Mouse (Mus musculus) CH12.LX (cell line): ENCODE measurements around the gene Tdrd9. TPM values are rescaled to one million over a fixed set of nuclear protein-coding genes. Genes with fewer than 3 reads are reported as not detected.

Source experiments
- DNase-seq: peaks from one replicate; pipeline ENCODE4 v3.0.0-alpha.2; 2013; ENCODE audit errors: extremely low read depth
- H3K27ac ChIP-seq: 2 replicates; pipeline ENCODE4 v1.5.1; 2012; ENCODE audit warnings: low read depth, mild to moderate bottlenecking, control low read depth, moderate library complexity; ENCODE audit not compliant: insufficient read depth
- H3K27me3 ChIP-seq: replicated peaks from 2 replicates; pipeline ENCODE3; 2012; ENCODE audit warnings: inconsistent platforms
- H3K36me3 ChIP-seq, 2 experiments: replicated peaks in 1 of 2; 2 replicates each; pipeline versions ENCODE3 to v1.6.1; 2012; ENCODE audit warnings: inconsistent platforms in 1 of 2, low read length in 1 of 2, mild to moderate bottlenecking in 1 of 2, mixed read lengths in 1 of 2, moderate library complexity in 1 of 2; ENCODE audit not compliant: control insufficient read depth in 1 of 2, insufficient read depth in 1 of 2
- H3K4me1 ChIP-seq, 2 experiments: 2 replicates each; pipeline ENCODE4 v1.6.1; 2012; ENCODE audit warnings: inconsistent platforms in 1 of 2, moderate library complexity in 1 of 2; ENCODE audit not compliant: insufficient read depth in 2 of 2, control insufficient read depth in 1 of 2
- H3K4me2 ChIP-seq: 2 replicates; pipeline ENCODE4 v1.6.1; 2012; ENCODE audit warnings: low read depth, mild to moderate bottlenecking, control low read depth; ENCODE audit not compliant: poor library complexity, insufficient read depth, severe bottlenecking
- H3K4me3 ChIP-seq, 3 experiments: fragments of 150-350 bp in 1 of 3; sonication (generic) in 1 of 3; replicated peaks in 1 of 3; 2 replicates each; pipeline versions ENCODE3 to v1.5.1; 2011 to 2012; ENCODE audit warnings: low read depth in 2 of 3, low read length in 2 of 3, mild to moderate bottlenecking in 2 of 3, moderate library complexity in 2 of 3, control low read depth in 1 of 3, improper control_type of control experiment in 1 of 3, inconsistent platforms in 1 of 3, mixed read lengths in 1 of 3; ENCODE audit not compliant: poor library complexity in 1 of 3
- H3K79me2 ChIP-seq: replicated peaks from 2 replicates; pipeline ENCODE4 v1.6.1; 2012; ENCODE audit warnings: mild to moderate bottlenecking, moderate library complexity; ENCODE audit not compliant: control insufficient read depth, poor library complexity, insufficient read depth, severe bottlenecking; ENCODE audit errors: extremely low read depth
- H3K9ac ChIP-seq: 2 replicates; pipeline ENCODE4 v1.6.1; 2012; ENCODE audit warnings: low read depth, mild to moderate bottlenecking, control low read depth, moderate library complexity; ENCODE audit not compliant: insufficient read depth
- H3K9me3 ChIP-seq: replicated peaks from 2 replicates; pipeline ENCODE3; 2012; ENCODE audit warnings: low read length, inconsistent platforms, mixed read lengths
- CHD2 ChIP-seq: IDR thresholded peaks from 2 replicates; pipeline ENCODE4 v1.6.1; 2011; ENCODE audit warnings: low read length, improper control_type of control experiment
- E2F4 ChIP-seq: IDR thresholded peaks from 2 replicates; pipeline ENCODE4 v1.6.1; 2011; ENCODE audit warnings: low read depth, low read length, improper control_type of control experiment; ENCODE audit not compliant: insufficient replicate concordance
- ELF1 ChIP-seq: IDR thresholded peaks from 2 replicates; pipeline ENCODE4 v1.6.1; 2014; ENCODE audit warnings: low read depth, mild to moderate bottlenecking, inconsistent platforms, low read length, improper control_type of control experiment
- EP300 ChIP-seq: IDR thresholded peaks from 2 replicates; pipeline ENCODE4 v1.6.1; 2011; ENCODE audit warnings: low read length, improper control_type of control experiment
- GABPA ChIP-seq: IDR thresholded peaks from 2 replicates; pipeline ENCODE4 v1.6.1; 2012; ENCODE audit warnings: low read depth, low read length, improper control_type of control experiment, inconsistent platforms; ENCODE audit not compliant: insufficient replicate concordance
- HCFC1 ChIP-seq: IDR thresholded peaks from 2 replicates; pipeline ENCODE4 v1.6.1; 2012; ENCODE audit warnings: low read depth, mild to moderate bottlenecking, inconsistent platforms, low read length, improper control_type of control experiment
- IRF4 ChIP-seq: IDR thresholded peaks from 2 replicates; pipeline ENCODE4 v1.6.1; 2014; ENCODE audit warnings: low read depth, mild to moderate bottlenecking, inconsistent platforms, low read length, improper control_type of control experiment
- MAX ChIP-seq: IDR thresholded peaks from 2 replicates; pipeline ENCODE4 v1.6.1; 2011; ENCODE audit warnings: low read length, improper control_type of control experiment
- MYC ChIP-seq: IDR thresholded peaks from 2 replicates; pipeline ENCODE4 v1.6.1; 2011; ENCODE audit warnings: low read depth, mild to moderate bottlenecking, improper control_type of control experiment, low read length
- NELFE ChIP-seq: IDR thresholded peaks from 2 replicates; pipeline ENCODE4 v1.6.1; 2011; ENCODE audit warnings: low read depth, low read length, improper control_type of control experiment
- NRF1 ChIP-seq: IDR thresholded peaks from 2 replicates; pipeline ENCODE4 v1.6.1; 2014; ENCODE audit warnings: low read depth, mild to moderate bottlenecking, inconsistent platforms, low read length, improper control_type of control experiment, moderate library complexity
- POLR2A ChIP-seq: IDR thresholded peaks from 2 replicates; pipeline ENCODE4 v1.6.1; 2011; ENCODE audit warnings: low read depth, mild to moderate bottlenecking, improper control_type of control experiment, low read length
- POLR2AphosphoS2 ChIP-seq: IDR thresholded peaks from 2 replicates; pipeline ENCODE4 v1.6.1; 2011; ENCODE audit warnings: low read depth, low read length, improper control_type of control experiment
- RCOR1 ChIP-seq: conservative IDR thresholded peaks from 2 replicates; pipeline ENCODE4 v1.6.1; 2012; ENCODE audit warnings: low read depth, mild to moderate bottlenecking, inconsistent platforms, low read length, improper control_type of control experiment
- SMC3 ChIP-seq: IDR thresholded peaks from 2 replicates; pipeline ENCODE4 v1.6.1; 2011; ENCODE audit warnings: low read depth, low read length, improper control_type of control experiment
- UBTF ChIP-seq: IDR thresholded peaks from 2 replicates; pipeline ENCODE4 v1.6.1; 2012; ENCODE audit warnings: low read depth, mild to moderate bottlenecking, inconsistent platforms, low read length, improper control_type of control experiment, moderate library complexity
- USF2 ChIP-seq: conservative IDR thresholded peaks from 2 replicates; pipeline ENCODE4 v1.6.1; 2011; ENCODE audit warnings: low read depth, low read length, improper control_type of control experiment
- ZMIZ1 ChIP-seq: IDR thresholded peaks from 2 replicates; pipeline ENCODE4 v1.6.1; 2012; ENCODE audit warnings: low read depth, mild to moderate bottlenecking, inconsistent platforms, low read length, improper control_type of control experiment
- dilution Hi-C: fragments of 300-500 bp; cut with MboI; formaldehyde crosslinking; loops from 2 replicates; pipeline ENCODE4 v1.14.3; 2020; ENCODE audit warnings: low sequenced_read_pairs; ENCODE audit not compliant: extremely low pct_unique_long_range_greater_than_20kb, extremely low pct_ligation_motif_present
- in situ Hi-C: fragments of 300-500 bp; cut with MboI; formaldehyde crosslinking; loops from 3 replicates; pipeline ENCODE4 v1.14.3; 2019; ENCODE audit warnings: low sequenced_read_pairs, low pct_ligation_motif_present, low pct_unique_long_range_greater_than_20kb, mixed read lengths
- polyA plus RNA-seq: library from polyadenylated mRNA; unstranded; fragments of >175 nt; gene quantifications from 2 replicates; pipeline ENCODE4 v1.2.1, GENCODE M21; 2012; ENCODE audit warnings: low read depth; ENCODE audit not compliant: insufficient read length
- total RNA-seq, 2 experiments: library from RNA; depleted of rRNA; stranded (reverse); fragments of 300-350 nt in 1 of 2; fragments of >200 nt in 1 of 2; gene quantifications; 2 replicates each; pipeline ENCODE4 v1.2.3; 2012 to 2014

Tdrd9 gene
- total and polyA plus RNA-seq, 3 experiments = not detected

DNA sequence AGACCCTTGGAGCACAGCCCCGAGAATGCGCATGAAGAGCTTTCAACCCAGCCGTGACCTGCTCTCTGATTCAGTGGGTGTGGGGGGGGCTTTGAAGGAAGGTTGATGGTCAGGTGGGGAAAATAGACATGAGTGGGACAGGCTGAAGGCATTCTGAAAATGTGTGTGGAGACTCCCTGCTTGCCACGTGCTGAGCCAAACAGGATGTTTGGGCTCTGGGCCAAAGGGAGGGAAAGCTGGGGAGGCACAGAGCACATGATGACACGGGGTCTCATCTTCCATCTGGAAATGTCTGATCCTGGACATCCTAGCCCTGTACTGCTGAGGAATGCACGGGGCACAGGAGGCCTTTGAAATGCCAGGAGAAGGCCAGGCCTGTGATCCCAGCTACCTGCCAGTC lies 115.4 kb downstream of the Tdrd9 start:
- Histone ChIP-seq H3K9me3 (peaks cover 8% of the 10 kb centered on the region), H3K4me2 (no peak overlapping the region), H3K4me3 (no peak overlapping the region), H3K4me1 (no peaks in the 10 kb centered on the region), H3K9ac (no peak overlapping the region), H3K36me3 (no peaks in the 10 kb centered on the region), H3K27ac (no peak overlapping the region), H3K27me3 (peaks cover 83% of the 10 kb centered on the region), H3K79me2 (no peaks in the 10 kb centered on the region)
- dilution Hi-C loops = no loop called here
- TF ChIP-seq ELF1 = no peak
- no peak for TF ChIP-seq GABPA
- TF ChIP-seq SMC3 = no peak
- TF ChIP-seq UBTF = no peak
- no peak for TF ChIP-seq ZMIZ1
- TF ChIP-seq E2F4 = no peak
- no peak for DNase-seq
- in situ Hi-C loops = no loop called here

DNA sequence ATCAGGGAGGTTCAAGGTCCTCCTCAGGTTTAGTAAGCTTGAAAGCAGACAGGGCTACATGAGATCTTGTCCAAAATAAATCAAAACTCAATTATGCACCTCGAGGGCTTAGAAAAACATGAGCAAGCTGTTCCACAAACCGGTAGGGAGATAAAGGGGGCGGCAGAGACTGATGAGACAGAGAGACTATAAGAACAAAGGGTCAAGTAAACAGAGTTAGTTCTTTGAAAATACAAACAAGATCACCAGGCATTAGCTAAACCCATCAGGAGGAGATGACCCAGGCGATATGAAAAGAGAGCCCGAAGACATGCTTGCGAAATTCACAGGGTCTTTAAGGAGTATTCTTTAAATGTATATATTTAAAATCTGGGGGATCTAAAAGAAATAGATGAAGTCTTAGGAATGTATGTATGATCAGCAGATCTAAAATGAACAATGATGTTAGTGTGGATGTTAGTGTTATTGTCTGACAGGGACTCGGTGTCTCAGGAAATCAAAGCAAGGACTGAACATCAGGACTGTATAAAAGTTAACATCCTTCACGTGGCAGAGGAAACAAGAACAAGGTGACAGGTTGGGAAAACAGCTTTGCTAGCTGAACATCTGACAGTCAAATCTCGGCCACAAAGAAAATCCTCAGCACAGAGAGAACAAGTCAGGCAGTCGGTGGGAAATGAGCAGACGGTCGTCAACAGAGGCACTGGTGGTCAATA lies 117.4 kb downstream of the Tdrd9 start:
- no peak overlapping the region for H3K27ac ChIP-seq
- TF ChIP-seq IRF4 = no peak
- TF ChIP-seq MYC = no peak
- TF ChIP-seq NRF1 = no peak
- TF ChIP-seq POLR2A = no peak
- no peak for TF ChIP-seq CHD2
- no peak for TF ChIP-seq HCFC1
- TF ChIP-seq GABPA = no peak
- TF ChIP-seq MAX = no peak
- no peak for TF ChIP-seq NELFE
- TF ChIP-seq SMC3 = no peak
- no peak for TF ChIP-seq USF2
- TF ChIP-seq POLR2AphosphoS2 = no peak
- TF ChIP-seq RCOR1 = no peak
- TF ChIP-seq EP300 = no peak
- TF ChIP-seq, all 38 proteins: peak for 0
- in situ Hi-C loops = no loop called here
- no peaks in the 10 kb centered on the region for H3K79me2 ChIP-seq
- dilution Hi-C loops = no loop called here
- H3K4me2 ChIP-seq = no peak overlapping the region
- peaks cover 67% of the 10 kb centered on the region for H3K27me3 ChIP-seq
- no peaks in the 10 kb centered on the region for H3K4me1 ChIP-seq
- no peak for DNase-seq
- H3K4me3 ChIP-seq = no peak overlapping the region
- H3K9me3 ChIP-seq = peaks cover 8% of the 10 kb centered on the region
- H3K9ac ChIP-seq = no peak overlapping the region
- no peaks in the 10 kb centered on the region for H3K36me3 ChIP-seq
